Mouse (Mus musculus) kidney, embryonic 14.5 days (tissue): Measurements from ENCODE around the gene Atp2b2. TPM values are rescaled to one million over a fixed set of nuclear protein-coding genes. Genes with fewer than 3 reads are reported as not detected.

Experiments used
- ATAC-seq: fragments of 200-750 bp; cut with Nextera tagmentation; 2 replicates; pipeline ENCODE4 v1.8.0; 2017; ENCODE audit warnings: moderate number of reproducible peaks, mild to moderate bottlenecking, moderate TSS enrichment, moderate library complexity; ENCODE audit not compliant: low FRiP score, low TSS enrichment
- H3K27ac ChIP-seq: fragments of 300-500 bp; sonication (generic); 2 replicates; pipeline ENCODE4 v1.5.1; 2014; ENCODE audit warnings: low read depth, mild to moderate bottlenecking, low read length, moderate library complexity, mixed read lengths
- H3K27me3 ChIP-seq: fragments of 300-500 bp; sonication (generic); 2 replicates; pipeline ENCODE4 v1.6.1; 2014; ENCODE audit warnings: mild to moderate bottlenecking, low read length; ENCODE audit not compliant: control insufficient read depth, insufficient read depth
- H3K36me3 ChIP-seq: fragments of 300-500 bp; sonication (generic); 2 replicates; pipeline ENCODE4 v1.6.1; 2014; ENCODE audit warnings: low read length, mixed read lengths; ENCODE audit not compliant: control insufficient read depth, insufficient read depth
- H3K4me1 ChIP-seq: fragments of 300-500 bp; sonication (generic); 2 replicates; pipeline ENCODE4 v1.6.1; 2014; ENCODE audit warnings: low read length, mixed read lengths; ENCODE audit not compliant: control insufficient read depth, insufficient read depth
- H3K4me2 ChIP-seq: fragments of 300-500 bp; sonication (generic); replicated peaks from 2 replicates; pipeline ENCODE4 v1.6.1; 2014; ENCODE audit warnings: low read depth, mild to moderate bottlenecking, low read length
- H3K4me3 ChIP-seq: fragments of 300-500 bp; sonication (generic); 2 replicates; pipeline ENCODE4 v1.5.1; 2014; ENCODE audit warnings: mild to moderate bottlenecking, low read length
- H3K9ac ChIP-seq: fragments of 300-500 bp; sonication (generic); 2 replicates; pipeline ENCODE4 v1.6.1; 2014; ENCODE audit warnings: low read depth, mild to moderate bottlenecking, low read length, moderate library complexity
- H3K9me3 ChIP-seq: fragments of 300-500 bp; sonication (generic); 2 replicates; pipeline ENCODE4 v1.6.1; 2016; ENCODE audit warnings: low read length; ENCODE audit not compliant: control insufficient read depth
- WGBS: fragments of 180-500 bp; shearing (Covaris S2); extraction: QIAGEN DNeasy Blood & Tissue Kit; methylation state at CpG from one replicate; pipeline ENCODE4 v1.1.7; 2014; 5-methylcytosine and 5-hydroxymethylcytosine counted together
- microRNA-seq: library from miRNA; unstranded; fragments of <30 nt; microRNA quantifications from one replicate; pipeline ENCODE4, GENCODE M21; 2016
- polyA plus RNA-seq: library from polyadenylated mRNA; unstranded; fragments of >200 nt; fragmentation: Nextera tagmentation; extraction: Ambion mirVana; gene quantifications from 2 replicates; pipeline ENCODE4 v1.2.1, GENCODE M21; 2014

The Atp2b2 gene
- polyA plus RNA-seq, 1 experiment from 2014 or later: 0.47 TPM

DNA sequence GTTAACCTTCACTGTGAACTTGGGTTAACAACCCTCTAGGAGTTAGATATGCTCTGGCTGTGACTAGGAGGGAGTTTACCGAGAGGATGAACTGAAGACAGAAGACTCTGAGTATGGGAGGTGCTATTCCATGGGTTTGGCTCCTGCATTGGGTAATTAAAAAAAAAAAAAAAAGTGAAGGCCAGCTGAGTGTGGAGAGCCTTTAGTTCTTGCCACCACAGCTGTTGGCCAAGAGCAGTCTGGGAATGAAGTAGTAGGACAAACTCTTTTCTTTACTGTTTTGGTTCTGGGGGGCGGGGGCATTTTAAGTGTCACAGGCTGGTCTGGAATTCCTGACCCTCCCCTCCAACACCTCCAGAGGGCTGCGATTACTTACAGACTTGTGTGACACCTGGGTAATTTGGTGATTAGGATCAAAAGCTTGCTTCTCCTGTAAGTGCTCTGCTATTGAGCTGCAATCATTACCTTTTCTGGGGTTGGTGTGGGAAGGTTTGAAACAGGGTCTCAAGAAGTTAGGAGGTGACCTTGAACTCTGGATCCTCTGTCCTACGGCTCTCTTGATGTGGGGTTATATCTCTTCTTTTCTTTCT is 346.6 kb downstream of the Atp2b2 start:
- Histone ChIP-seq H3K27ac (peak overlapping the region; percentile 69), H3K36me3 (peaks cover under 1% of the 10 kb centered on the region; the same call in 1 of the 2 replicates), H3K4me2 (peak overlapping the region; percentile 93), H3K27me3 (no peaks in the 10 kb centered on the region), H3K9me3 (no peaks in the 10 kb centered on the region), H3K4me3 (peak overlapping the region; percentile 71; the same call in 1 of the 2 replicates), H3K9ac (peak overlapping the region; percentile 38; the same call in 1 of the 2 replicates), H3K4me1 (peaks cover 20% of the 10 kb centered on the region)
- ATAC-seq: no peak
- WGBS: 33% methylated on average over 4 of the region's 4 CpGs

DNA sequence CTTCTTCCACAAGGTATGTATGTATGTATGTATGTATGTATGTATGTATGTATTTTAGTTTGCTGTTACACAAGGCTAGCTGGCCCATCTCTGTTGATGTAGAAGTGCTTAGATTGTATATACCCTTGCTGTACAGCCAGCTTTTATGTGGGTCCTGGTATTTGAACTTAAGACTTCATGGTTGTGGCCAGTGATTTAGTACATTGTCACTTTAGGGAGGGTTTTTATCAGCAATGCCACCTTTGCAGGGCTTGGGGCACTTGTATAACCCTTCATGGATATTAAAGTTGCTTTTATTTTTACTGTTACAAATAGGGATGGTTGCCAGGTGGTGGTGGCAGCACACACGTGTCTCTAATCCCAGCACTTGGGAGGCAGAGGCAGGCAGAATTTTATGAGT is 347.2 kb downstream of the Atp2b2 start:
- Histone ChIP-seq H3K36me3 (no peaks in the 10 kb centered on the region; the same call in 1 of the 2 replicates), H3K27me3 (no peaks in the 10 kb centered on the region), H3K4me1 (peaks cover 25% of the 10 kb centered on the region), H3K9me3 (no peaks in the 10 kb centered on the region), H3K4me3 (no peak overlapping the region), H3K9ac (no peak overlapping the region), H3K27ac (no peak overlapping the region), H3K4me2 (no peak overlapping the region)
- WGBS: 68% methylated on average over 1 of the region's 1 CpGs
- no peak for ATAC-seq

Small RNA genes lying within 50 kb of the gene (microRNA-seq; reads per million reads assigned to microRNA genes)
- 1.1 reads per million for gene Mir7042

Other genes starting within 250 kb of the Atp2b2 start
- gene Slc6a11, start 88.6 kb upstream of the Atp2b2 start, polyA plus RNA-seq: 0.11 TPM in 2 replicates
- gene Slc6a1, start 240.0 kb upstream of the Atp2b2 start, polyA plus RNA-seq: 0.12 TPM in 1 of 2 replicates, not detected in the other